Mouse (Mus musculus) urinary bladder, adult 2 months (tissue): ENCODE results near the gene Scfd2. TPM values are rescaled to one million over a fixed set of nuclear protein-coding genes. Genes with fewer than 3 reads are reported as not detected.
A peak's percentile ranks its signal among the peaks of the same experiment; 100 is the strongest.

Source experiments
- DNase-seq: peaks from one replicate; pipeline ENCODE4 v3.0.0; 2022; ENCODE audit warnings: low spot score
- polyA plus RNA-seq: library from polyadenylated mRNA; depleted of rRNA; stranded (reverse); fragments of >200 nt; gene quantifications from 2 replicates; pipeline ENCODE4 v1.2.3, GENCODE M21; 2012; rRNA removed

Scfd2 gene
- 9.1 and 10.2 TPM in 2 replicates for polyA plus RNA-seq

GRCm38 (mm10) chr5:74531630-74532280 is at the start of gene Scfd2:
TSS of gene Scfd2 (minus strand) at chr5:74531759.
- peak; percentile 92 for DNase-seq

GRCm38 (mm10) chr5:74571767-74572166 is 40.2 kb upstream of the Scfd2 start:
- DNase-seq = no peak

GRCm38 (mm10) chr5:74561151-74561550 is 29.6 kb upstream of the Scfd2 start:
- no peak for DNase-seq

GRCm38 (mm10) chr5:74549566-74549965 is 18.0 kb upstream of the Scfd2 start:
- no peak for DNase-seq

- DNase-seq = no peak
Observed at GRCm38 (mm10) chr5:74545606-74546005, 14.0 kb upstream of the Scfd2 start.

GRCm38 (mm10) chr5:74536180-74536947 is 4.8 kb upstream of the Scfd2 start:
- DNase-seq = no peak

GRCm38 (mm10) chr5:74535240-74536021 is 3.9 kb upstream of the Scfd2 start, which contains the start of gene Fip1l1:
TSS of gene Fip1l1 (plus strand) at chr5:74535449.
- peak; percentile 89 for DNase-seq

GRCm38 (mm10) chr5:74530785-74531184 is 774 bp downstream of the Scfd2 start:
- DNase-seq = no peak

GRCm38 (mm10) chr5:74527025-74527424 is 4.5 kb downstream of the Scfd2 start:
- DNase-seq = no peak

GRCm38 (mm10) chr5:74511686-74512085 is 19.9 kb downstream of the Scfd2 start:
- no peak for DNase-seq

GRCm38 (mm10) chr5:74492705-74493104 is 38.9 kb downstream of the Scfd2 start:
- no peak for DNase-seq

- no peak for DNase-seq
Observed at GRCm38 (mm10) chr5:74484646-74485045, 46.9 kb downstream of the Scfd2 start.

- DNase-seq = no peak
Observed at GRCm38 (mm10) chr5:74482633-74483032, 48.9 kb downstream of the Scfd2 start.

GRCm38 (mm10) chr5:74482034-74482433 is 49.5 kb downstream of the Scfd2 start:
- no peak for DNase-seq

- DNase-seq = no peak
Observed at GRCm38 (mm10) chr5:74480409-74480808, 51.1 kb downstream of the Scfd2 start.

- no peak for DNase-seq
Observed at GRCm38 (mm10) chr5:74479947-74480346, 51.6 kb downstream of the Scfd2 start.

- no peak for DNase-seq
Observed at GRCm38 (mm10) chr5:74479157-74479556, 52.4 kb downstream of the Scfd2 start.

GRCm38 (mm10) chr5:74476551-74476950 is 55.0 kb downstream of the Scfd2 start:
- DNase-seq = no peak

- no peak for DNase-seq
Observed at GRCm38 (mm10) chr5:74473117-74473516, 58.4 kb downstream of the Scfd2 start.

- DNase-seq = no peak
Observed at GRCm38 (mm10) chr5:74470819-74471218, 60.7 kb downstream of the Scfd2 start.

GRCm38 (mm10) chr5:74469620-74470019 is 61.9 kb downstream of the Scfd2 start:
- DNase-seq = no peak

GRCm38 (mm10) chr5:74467753-74468152 is 63.8 kb downstream of the Scfd2 start:
- DNase-seq = no peak
